Mouse (Mus musculus) CH12.LX (cell line): ENCODE results near the gene Tceanc. TPM values are rescaled to one million over a fixed set of nuclear protein-coding genes. Genes with fewer than 3 reads are reported as not detected.
"Not testable (repeated sequence)": the region's sequence is repeated elsewhere in the genome, so short reads cannot be mapped to it uniquely, and the experiment has no call there.

Experiments used
- DNase-seq: peaks from one replicate; pipeline ENCODE4 v3.0.0-alpha.2; 2013; ENCODE audit errors: extremely low read depth
- H3K27ac ChIP-seq: 2 replicates; pipeline ENCODE4 v1.5.1; 2012; ENCODE audit warnings: low read depth, mild to moderate bottlenecking, control low read depth, moderate library complexity; ENCODE audit not compliant: insufficient read depth
- H3K27me3 ChIP-seq: replicated peaks from 2 replicates; pipeline ENCODE3; 2012; ENCODE audit warnings: inconsistent platforms
- H3K36me3 ChIP-seq, 2 experiments: replicated peaks in 1 of 2; 2 replicates each; pipeline versions ENCODE3 to v1.6.1; 2012; ENCODE audit warnings: inconsistent platforms in 1 of 2, low read length in 1 of 2, mild to moderate bottlenecking in 1 of 2, mixed read lengths in 1 of 2, moderate library complexity in 1 of 2; ENCODE audit not compliant: control insufficient read depth in 1 of 2, insufficient read depth in 1 of 2
- H3K4me1 ChIP-seq, 2 experiments: 2 replicates each; pipeline ENCODE4 v1.6.1; 2012; ENCODE audit warnings: inconsistent platforms in 1 of 2, moderate library complexity in 1 of 2; ENCODE audit not compliant: insufficient read depth in 2 of 2, control insufficient read depth in 1 of 2
- H3K4me2 ChIP-seq: 2 replicates; pipeline ENCODE4 v1.6.1; 2012; ENCODE audit warnings: low read depth, mild to moderate bottlenecking, control low read depth; ENCODE audit not compliant: poor library complexity, insufficient read depth, severe bottlenecking
- H3K4me3 ChIP-seq, 3 experiments: fragments of 150-350 bp in 1 of 3; sonication (generic) in 1 of 3; replicated peaks in 1 of 3; 2 replicates each; pipeline versions ENCODE3 to v1.5.1; 2011 to 2012; ENCODE audit warnings: low read depth in 2 of 3, low read length in 2 of 3, mild to moderate bottlenecking in 2 of 3, moderate library complexity in 2 of 3, control low read depth in 1 of 3, improper control_type of control experiment in 1 of 3, inconsistent platforms in 1 of 3, mixed read lengths in 1 of 3; ENCODE audit not compliant: poor library complexity in 1 of 3
- H3K79me2 ChIP-seq: replicated peaks from 2 replicates; pipeline ENCODE4 v1.6.1; 2012; ENCODE audit warnings: mild to moderate bottlenecking, moderate library complexity; ENCODE audit not compliant: control insufficient read depth, poor library complexity, insufficient read depth, severe bottlenecking; ENCODE audit errors: extremely low read depth
- H3K9ac ChIP-seq: 2 replicates; pipeline ENCODE4 v1.6.1; 2012; ENCODE audit warnings: low read depth, mild to moderate bottlenecking, control low read depth, moderate library complexity; ENCODE audit not compliant: insufficient read depth
- H3K9me3 ChIP-seq: replicated peaks from 2 replicates; pipeline ENCODE3; 2012; ENCODE audit warnings: low read length, inconsistent platforms, mixed read lengths
- BHLHE40 ChIP-seq: IDR thresholded peaks from 2 replicates; pipeline ENCODE4 v1.6.1; 2011; ENCODE audit warnings: mild to moderate bottlenecking, low read depth, low read length, improper control_type of control experiment
- CHD1 ChIP-seq: IDR thresholded peaks from 2 replicates; pipeline ENCODE4 v1.6.1; 2012; ENCODE audit warnings: low read depth, low read length, improper control_type of control experiment, inconsistent platforms
- CHD2 ChIP-seq: IDR thresholded peaks from 2 replicates; pipeline ENCODE4 v1.6.1; 2011; ENCODE audit warnings: low read length, improper control_type of control experiment
- ELF1 ChIP-seq: IDR thresholded peaks from 2 replicates; pipeline ENCODE4 v1.6.1; 2014; ENCODE audit warnings: low read depth, mild to moderate bottlenecking, inconsistent platforms, low read length, improper control_type of control experiment
- JUND ChIP-seq: conservative IDR thresholded peaks from 2 replicates; pipeline ENCODE4 v1.6.1; 2011; ENCODE audit warnings: low read depth, low read length, improper control_type of control experiment
- MAFK ChIP-seq: IDR thresholded peaks from 2 replicates; pipeline ENCODE4 v1.6.1; 2011; ENCODE audit warnings: low read length, improper control_type of control experiment; ENCODE audit not compliant: insufficient replicate concordance
- MXI1 ChIP-seq: IDR thresholded peaks from 2 replicates; pipeline ENCODE4 v1.6.1; 2011; ENCODE audit warnings: mild to moderate bottlenecking, low read depth, low read length, improper control_type of control experiment
- MYC ChIP-seq: IDR thresholded peaks from 2 replicates; pipeline ENCODE4 v1.6.1; 2011; ENCODE audit warnings: low read depth, mild to moderate bottlenecking, improper control_type of control experiment, low read length
- POLR2AphosphoS2 ChIP-seq: IDR thresholded peaks from 2 replicates; pipeline ENCODE4 v1.6.1; 2011; ENCODE audit warnings: low read depth, low read length, improper control_type of control experiment
- RAD21 ChIP-seq: IDR thresholded peaks from 2 replicates; pipeline ENCODE4 v1.6.1; 2011; ENCODE audit warnings: low read depth, mild to moderate bottlenecking, low read length, improper control_type of control experiment, moderate library complexity
- RCOR1 ChIP-seq: conservative IDR thresholded peaks from 2 replicates; pipeline ENCODE4 v1.6.1; 2012; ENCODE audit warnings: low read depth, mild to moderate bottlenecking, inconsistent platforms, low read length, improper control_type of control experiment
- TBP ChIP-seq: conservative IDR thresholded peaks from 2 replicates; pipeline ENCODE4 v1.6.1; 2011; ENCODE audit warnings: low read depth, low read length, improper control_type of control experiment
- ZKSCAN1 ChIP-seq: IDR thresholded peaks from 2 replicates; pipeline ENCODE4 v1.6.1; 2012; ENCODE audit warnings: low read depth, inconsistent platforms, low read length, improper control_type of control experiment, borderline replicate concordance
- ZMIZ1 ChIP-seq: IDR thresholded peaks from 2 replicates; pipeline ENCODE4 v1.6.1; 2012; ENCODE audit warnings: low read depth, mild to moderate bottlenecking, inconsistent platforms, low read length, improper control_type of control experiment
- ZNF384 ChIP-seq: IDR thresholded peaks from 2 replicates; pipeline ENCODE4 v1.6.1; 2012; ENCODE audit warnings: low read depth, low read length, improper control_type of control experiment, inconsistent platforms
- dilution Hi-C: fragments of 300-500 bp; cut with MboI; formaldehyde crosslinking; loops from 2 replicates; pipeline ENCODE4 v1.14.3; 2020; ENCODE audit warnings: low sequenced_read_pairs; ENCODE audit not compliant: extremely low pct_unique_long_range_greater_than_20kb, extremely low pct_ligation_motif_present
- in situ Hi-C: fragments of 300-500 bp; cut with MboI; formaldehyde crosslinking; loops from 3 replicates; pipeline ENCODE4 v1.14.3; 2019; ENCODE audit warnings: low sequenced_read_pairs, low pct_ligation_motif_present, low pct_unique_long_range_greater_than_20kb, mixed read lengths
- polyA plus RNA-seq: library from polyadenylated mRNA; unstranded; fragments of >175 nt; gene quantifications from 2 replicates; pipeline ENCODE4 v1.2.1, GENCODE M21; 2012; ENCODE audit warnings: low read depth; ENCODE audit not compliant: insufficient read length
- total RNA-seq, 2 experiments: library from RNA; depleted of rRNA; stranded (reverse); fragments of 300-350 nt in 1 of 2; fragments of >200 nt in 1 of 2; gene quantifications; 2 replicates each; pipeline ENCODE4 v1.2.3; 2012 to 2014

Tceanc gene
- total and polyA plus RNA-seq, 3 experiments = 1.5 to 5.9 (median 3.2) TPM

- Histone ChIP-seq H3K4me1 (peaks cover 0 to 13% of the 10 kb centered on the region in 2 experiments; a peak in 1 of 4 replicates), H3K27me3 (no peaks in the 10 kb centered on the region), H3K4me2 (no peak overlapping the region), H3K4me3 (no peak overlapping the region)
- TF ChIP-seq ELF1 = no peak
- no peak for TF ChIP-seq ZMIZ1
- TF ChIP-seq ZKSCAN1 = no peak
- TF ChIP-seq JUND = no peak
- TF ChIP-seq, all 38 proteins: peak for 0
- H3K36me3 ChIP-seq = no peaks in the 10 kb centered on the region
- no peak for DNase-seq
- no peaks in the 10 kb centered on the region for H3K79me2 ChIP-seq
- no peaks in the 10 kb centered on the region for H3K9me3 ChIP-seq
- no peak overlapping the region for H3K27ac ChIP-seq
- H3K9ac ChIP-seq = no peak overlapping the region
- in situ Hi-C loops = no loop called here
- dilution Hi-C loops = no loop called here
Observed at GRCm38 (mm10) chrX:166515923-166516322, 2.4 kb downstream of the Tceanc start.

- dilution Hi-C loops, H3K36me3 ChIP-seq, DNase-seq, H3K4me2 ChIP-seq, H3K9me3 ChIP-seq, H3K27ac ChIP-seq, H3K4me3 ChIP-seq, H3K4me1 ChIP-seq, H3K9ac ChIP-seq, in situ Hi-C loops, H3K27me3 ChIP-seq, H3K79me2 ChIP-seq: not testable (repeated sequence)
- TF ChIP-seq CHD2 (peak; percentile 53; the same call in 1 of the 2 replicates), BHLHE40 (peak; percentile 27; the same call in 1 of the 2 replicates)
Observed at GRCm38 (mm10) chrX:166514035-166514434, 4.3 kb downstream of the Tceanc start.

- Histone ChIP-seq H3K27ac (no peak overlapping the region), H3K4me3 (no peak overlapping the region), H3K4me2 (no peak overlapping the region), H3K36me3 (peaks cover 0 to 7% of the 10 kb centered on the region in 2 experiments), H3K27me3 (no peaks in the 10 kb centered on the region), H3K9ac (no peak overlapping the region), H3K9me3 (no peaks in the 10 kb centered on the region), H3K79me2 (no peaks in the 10 kb centered on the region), H3K4me1 (no peaks in the 10 kb centered on the region)
- no peak for DNase-seq
- in situ Hi-C loops = no loop called here
- TF ChIP-seq RCOR1 = no peak
- no peak for TF ChIP-seq MYC
- TF ChIP-seq RAD21 = no peak
- TF ChIP-seq CHD1 = no peak
- TF ChIP-seq POLR2AphosphoS2 = no peak
- TF ChIP-seq ZNF384 = no peak
- no peak for TF ChIP-seq MXI1
- no peak for TF ChIP-seq MAFK
- no peak for TF ChIP-seq TBP
- TF ChIP-seq ELF1 = no peak
- dilution Hi-C loops = no loop called here
Observed at GRCm38 (mm10) chrX:166512071-166512470, 6.3 kb downstream of the Tceanc start.
